Mouse (Mus musculus): ENCODE data around the gene Cap2.

GRCm38 (mm10) chr13:46488166-46488565 lies 13.5 kb upstream of the Cap2 start:
- TF ChIP-seq EP300 (optimal IDR thresholded peaks at IDR 0.05) (no peak), CTCF (IDR thresholded peaks at IDR 0.05; ENCODE audit: low read depth) (no peak)
